Mouse (Mus musculus) urinary bladder, postnatal 25 days (tissue): Measurements from ENCODE around the gene Gm20532.
A peak's percentile ranks its signal among the peaks of the same experiment; 100 is the strongest.

Source experiments
- DNase-seq: peaks from one replicate; pipeline ENCODE4 v3.0.0; 2022; ENCODE audit warnings: low spot score

Gm20532 gene

DNA sequence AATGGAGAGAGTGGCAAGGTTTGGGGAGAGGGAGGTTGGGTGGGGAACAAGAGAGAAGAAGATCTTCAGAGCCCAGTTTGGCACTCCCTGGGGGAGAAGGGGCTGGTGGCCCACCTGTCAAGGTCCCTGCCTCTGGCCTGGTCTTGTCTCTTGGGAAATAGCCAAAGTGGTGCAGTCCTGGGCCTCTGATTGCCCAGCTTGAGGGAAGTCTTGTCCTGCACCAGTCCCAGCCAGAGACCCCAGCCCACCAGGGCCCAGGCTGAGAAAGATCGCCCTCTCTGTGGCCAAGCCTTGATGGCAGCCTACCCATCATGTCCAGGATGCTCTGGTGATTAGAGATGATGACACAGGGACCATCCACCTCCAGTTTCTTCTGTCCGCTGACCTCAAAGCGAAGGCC is 10.5 kb downstream of the Gm20532 start:
- DNase-seq: no peak

DNA sequence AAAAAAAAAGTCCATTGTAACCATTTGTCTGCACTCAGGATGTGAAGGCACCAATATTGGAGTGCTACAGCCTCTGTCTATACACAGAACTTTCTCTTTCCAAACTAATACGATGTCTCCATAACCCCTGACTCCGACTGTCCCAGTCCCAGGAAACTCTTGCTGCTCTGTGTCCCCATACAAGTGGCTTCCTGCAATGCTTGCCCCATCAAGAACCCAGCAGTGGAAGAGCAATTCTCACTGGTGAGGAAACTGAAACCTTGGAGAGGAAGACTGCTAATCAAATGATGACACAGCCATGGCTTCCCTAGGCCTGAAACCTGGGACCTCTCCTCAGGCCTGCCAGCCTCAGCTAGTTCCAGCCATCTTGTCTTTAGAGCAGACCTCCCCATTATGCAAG is 11.4 kb downstream of the Gm20532 start:
- DNase-seq: no peak

DNA sequence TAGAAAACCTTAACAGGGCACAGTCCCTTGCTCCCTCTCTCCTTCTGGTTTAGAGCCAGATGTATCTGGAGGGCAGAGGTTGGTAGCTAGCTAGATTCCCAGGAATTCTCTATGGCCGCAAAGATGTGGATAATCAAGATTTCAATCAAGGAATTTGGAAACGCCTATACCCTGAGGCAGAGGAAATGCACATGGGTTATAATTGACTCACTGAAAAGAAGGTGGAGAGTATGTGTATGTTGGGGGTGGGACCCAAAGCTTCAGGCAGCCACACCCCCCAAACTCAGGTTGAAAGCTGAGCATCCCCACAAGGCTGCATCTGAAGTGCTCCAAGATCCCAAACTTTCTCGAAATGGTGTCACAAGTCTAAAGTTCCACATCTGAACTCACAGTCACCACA is 12.0 kb downstream of the Gm20532 start:
- DNase-seq: no peak

DNA sequence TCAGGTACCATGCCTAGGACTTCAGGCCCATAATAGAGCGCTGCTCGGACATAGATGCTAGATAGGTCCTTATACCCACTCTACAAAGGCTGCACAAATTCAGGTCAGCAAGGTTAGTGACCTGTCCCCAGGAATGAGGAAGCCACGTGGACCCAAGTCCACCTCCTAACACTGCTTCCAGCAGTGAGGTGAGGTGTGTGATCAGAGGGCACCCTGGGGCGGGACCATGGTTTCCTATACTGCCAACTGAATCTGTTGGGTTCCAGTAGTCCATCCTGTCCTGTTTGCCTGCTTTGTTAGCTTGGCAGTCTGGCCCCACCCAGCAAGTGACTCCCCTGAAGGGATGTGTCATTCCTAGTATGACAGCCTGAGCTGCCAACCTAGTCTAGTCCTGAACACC is 13.5 kb downstream of the Gm20532 start:
- DNase-seq: no peak

DNA sequence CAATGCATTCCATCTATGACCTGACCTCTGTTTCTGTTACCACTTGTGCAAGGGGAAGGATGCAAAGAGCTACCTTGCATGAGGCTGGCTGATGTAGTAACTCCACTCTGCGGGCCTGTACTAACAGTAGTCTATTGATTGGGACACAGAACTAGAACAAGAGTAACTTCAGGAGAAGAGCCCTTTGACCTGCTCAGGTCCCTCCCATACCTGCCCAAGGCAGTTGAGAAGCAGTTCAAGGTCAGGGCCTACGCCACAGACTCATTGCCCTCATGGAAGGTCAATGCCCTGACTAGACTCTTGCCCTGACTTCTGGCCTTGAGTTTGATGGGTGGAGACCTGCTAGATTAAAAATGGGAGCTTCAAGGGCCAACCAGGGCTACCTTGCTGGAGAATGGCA is 14.2 kb downstream of the Gm20532 start:
- DNase-seq: no peak

DNA sequence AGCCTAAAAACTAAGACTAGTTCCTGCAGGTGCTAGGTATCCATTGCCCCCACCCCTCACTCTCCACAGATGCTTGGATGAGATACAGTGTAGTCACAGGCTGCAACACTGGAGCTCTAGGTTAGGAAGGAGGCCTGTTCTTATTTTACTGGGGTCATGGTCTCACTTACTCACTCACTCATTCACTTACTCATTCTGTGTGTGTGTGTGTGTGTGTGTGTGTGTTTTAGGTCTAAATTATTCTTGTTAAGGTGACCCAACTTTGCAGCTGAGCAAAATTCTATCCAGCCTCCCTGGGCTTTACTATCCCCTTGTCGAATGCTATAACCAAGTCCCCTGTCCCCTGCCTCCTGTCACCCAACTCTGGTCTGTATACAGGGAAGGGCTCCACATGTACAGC is 15.2 kb downstream of the Gm20532 start:
- DNase-seq: no peak

DNA sequence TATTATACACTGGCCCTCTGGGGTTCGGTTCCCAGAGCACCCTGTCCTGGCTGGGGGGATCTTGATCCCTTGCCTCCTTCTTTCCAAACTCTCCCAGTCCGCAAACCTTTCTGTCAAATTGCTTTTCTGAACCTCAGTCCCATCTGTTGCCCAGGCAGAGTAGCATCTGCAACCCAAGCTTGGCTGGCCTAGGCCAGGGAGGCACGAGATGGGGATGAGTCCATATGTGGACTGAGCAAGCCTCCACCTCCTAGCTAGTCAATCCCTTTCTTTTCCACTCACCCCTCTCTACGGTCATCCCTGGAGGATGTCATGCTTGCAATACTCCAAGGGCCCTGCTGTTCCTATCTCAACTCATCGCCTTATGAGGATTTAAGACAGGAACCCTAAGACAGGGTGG is 16.2 kb downstream of the Gm20532 start:
- DNase-seq: no peak

DNA sequence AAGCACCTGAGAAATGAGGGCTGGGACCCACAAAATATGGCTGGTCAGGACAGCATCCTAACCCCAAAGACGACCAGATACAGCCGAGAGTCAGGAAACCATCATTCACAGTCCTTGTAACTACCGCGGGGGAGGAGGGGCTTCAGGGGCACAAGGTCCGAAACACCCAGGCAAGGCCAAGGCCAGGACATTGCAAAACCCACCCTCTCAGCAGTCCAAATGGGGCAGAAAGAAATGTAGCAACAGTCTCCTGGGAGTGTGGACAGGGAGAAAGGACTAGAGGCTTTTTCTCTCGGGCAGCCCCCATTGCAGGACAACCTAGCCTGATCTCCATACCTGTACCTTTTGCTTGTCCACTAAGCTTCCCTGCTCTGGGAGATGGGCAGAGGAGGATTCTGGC is 16.7 kb downstream of the Gm20532 start:
- DNase-seq: no peak

DNA sequence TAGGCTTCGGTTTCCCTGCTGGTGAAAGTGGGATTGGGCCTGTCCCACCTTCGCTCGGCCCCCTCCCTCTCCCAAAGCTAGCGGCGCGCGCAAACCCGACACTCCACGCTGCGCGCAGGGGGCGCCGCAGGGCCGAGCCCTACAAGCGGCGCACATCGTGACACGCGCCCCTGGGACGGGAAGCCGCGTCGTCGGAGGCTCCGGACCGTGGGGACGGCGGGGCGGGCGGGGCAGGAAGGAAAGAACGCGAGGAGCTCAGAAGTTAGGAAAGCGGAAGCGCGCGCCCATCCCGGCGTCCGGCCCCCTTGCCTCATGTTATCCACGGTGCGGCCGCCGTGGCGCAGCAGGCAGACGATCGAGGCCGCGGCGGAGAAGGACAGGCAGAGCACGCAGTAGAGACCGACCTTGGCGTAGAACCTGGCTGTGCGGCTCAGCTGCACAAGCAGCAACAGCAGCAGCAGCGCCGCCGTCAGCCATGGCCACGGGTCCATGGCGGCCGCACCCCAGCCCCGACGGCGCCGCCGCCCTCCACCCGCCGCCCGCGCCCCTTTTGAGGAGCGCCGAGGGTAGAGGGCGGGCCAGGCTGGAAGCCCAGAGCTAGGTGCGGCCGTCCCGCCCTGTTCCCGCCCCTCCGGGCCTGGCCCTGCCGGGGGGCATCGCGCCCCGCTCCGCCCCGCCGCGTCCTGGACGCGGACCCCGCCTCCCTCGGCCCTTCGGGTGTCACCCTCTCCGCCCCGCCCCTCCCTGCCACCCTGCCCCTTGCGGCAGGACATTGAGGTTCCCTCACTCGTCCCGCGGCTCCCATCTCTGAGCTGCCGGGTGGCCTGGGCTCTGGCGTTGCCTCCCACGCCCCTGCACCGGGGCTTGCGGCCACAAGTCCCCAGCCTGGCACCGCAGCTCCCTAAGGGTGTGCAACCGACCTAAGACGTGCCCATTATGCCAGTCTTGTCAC is 17.6 kb downstream of the Gm20532 start, which contains the start of gene Agpat2:
TSS of gene Agpat2 (minus strand) at position 698 of the 952 bp plus-strand sequence.
- DNase-seq: peak; percentile 75

DNA sequence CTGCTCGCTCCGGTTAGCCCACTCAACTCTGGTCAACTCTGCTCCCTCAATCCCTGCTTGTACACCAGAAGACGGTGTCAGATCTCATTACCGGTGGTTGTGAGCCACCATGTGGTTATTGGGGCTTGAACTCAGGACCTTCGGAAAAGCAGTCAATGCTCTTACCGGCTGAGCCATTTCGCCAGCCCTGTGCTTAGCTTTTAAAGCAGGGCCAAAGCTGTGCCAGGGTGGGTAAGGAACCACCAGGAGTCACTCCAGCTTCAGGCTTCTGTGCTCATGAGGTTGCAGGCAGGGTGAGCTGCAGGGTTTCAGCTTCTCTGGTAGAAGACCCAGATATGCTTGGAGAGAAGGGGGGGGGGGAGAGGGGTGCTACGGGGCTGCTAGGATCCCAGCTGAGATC is 18.9 kb downstream of the Gm20532 start:
- DNase-seq: no peak

DNA sequence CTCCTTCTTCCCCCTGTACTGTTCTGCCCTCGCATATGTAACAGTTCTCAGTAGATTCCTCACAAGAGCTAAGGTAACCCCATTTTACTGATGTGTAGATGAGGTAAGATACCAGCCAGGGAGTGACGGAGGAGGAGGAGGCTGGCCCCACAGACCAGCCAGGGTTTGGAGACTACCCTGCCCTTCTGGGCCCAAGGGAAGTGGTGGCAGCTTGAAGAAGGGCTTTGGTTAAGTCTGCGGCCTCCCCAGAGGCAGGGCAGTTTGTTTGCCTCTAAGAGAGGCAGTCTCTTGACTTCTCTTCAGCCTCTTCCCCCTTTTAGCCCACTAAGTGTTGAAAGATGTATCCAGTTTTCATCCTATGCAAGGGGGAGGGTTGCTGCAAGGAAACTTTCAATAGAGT is 20.1 kb downstream of the Gm20532 start:
- DNase-seq: no peak

DNA sequence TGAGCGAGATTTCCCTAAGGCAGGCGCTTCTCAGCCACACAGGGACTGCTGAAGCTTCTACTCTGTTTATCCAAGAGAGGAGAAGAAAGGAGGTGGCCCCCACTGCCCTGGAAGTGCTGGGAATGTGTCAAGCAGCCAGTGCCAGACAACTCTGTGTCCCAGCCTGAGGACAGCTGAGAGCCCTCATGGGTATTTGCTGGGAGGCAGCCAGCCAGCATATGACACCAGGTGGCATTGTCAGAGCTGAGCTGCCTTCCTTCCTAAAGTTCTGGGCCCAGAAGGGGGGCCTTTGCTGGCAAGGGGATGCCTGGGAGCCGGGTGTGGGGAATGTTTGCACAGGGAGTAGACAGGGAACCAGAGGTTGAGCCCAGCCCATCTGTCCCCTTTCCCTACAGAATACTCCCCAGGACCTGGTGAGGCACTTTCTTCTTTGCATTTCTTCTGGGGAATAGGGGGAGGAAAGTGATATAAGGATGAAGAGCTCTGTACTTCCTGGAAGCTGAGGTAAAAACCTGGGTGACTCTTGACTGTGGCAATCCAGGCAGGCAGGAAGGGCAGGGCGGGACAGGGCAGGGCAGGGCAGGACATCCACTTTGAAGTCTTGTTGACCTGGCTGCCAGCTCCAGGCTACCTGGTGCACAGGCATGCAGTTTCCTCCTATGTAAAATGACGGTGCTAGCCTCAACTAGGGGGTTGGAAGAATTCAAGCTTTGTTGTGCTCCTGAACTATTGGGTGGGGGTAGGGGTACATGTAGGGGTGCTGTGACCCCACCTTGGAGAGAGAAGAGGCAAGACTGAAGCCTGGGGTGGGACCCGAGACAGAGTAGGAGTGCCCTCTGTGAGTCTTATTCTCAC is 20.8 kb downstream of the Gm20532 start:
- DNase-seq: no peak

DNA sequence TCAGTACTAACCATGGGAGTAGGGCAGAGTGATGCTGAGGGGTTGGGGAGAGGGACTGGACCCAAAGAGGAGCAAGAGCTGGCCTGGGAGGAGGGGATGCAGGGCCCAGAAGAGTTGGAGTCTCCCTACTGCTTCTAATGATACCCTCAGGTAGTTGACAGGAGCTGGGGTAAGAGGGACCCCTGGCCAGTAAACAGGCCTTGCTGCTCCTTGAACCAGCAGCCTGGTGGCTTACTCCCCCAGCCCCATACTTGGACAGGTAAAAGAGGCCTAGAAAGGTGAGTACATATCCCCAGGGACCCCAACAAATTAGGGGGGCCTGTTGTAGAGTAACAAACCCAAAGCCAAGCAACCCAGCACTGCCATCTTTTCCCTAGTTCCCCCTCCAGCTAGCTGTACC is 22.3 kb downstream of the Gm20532 start:
- no peak for DNase-seq

DNA sequence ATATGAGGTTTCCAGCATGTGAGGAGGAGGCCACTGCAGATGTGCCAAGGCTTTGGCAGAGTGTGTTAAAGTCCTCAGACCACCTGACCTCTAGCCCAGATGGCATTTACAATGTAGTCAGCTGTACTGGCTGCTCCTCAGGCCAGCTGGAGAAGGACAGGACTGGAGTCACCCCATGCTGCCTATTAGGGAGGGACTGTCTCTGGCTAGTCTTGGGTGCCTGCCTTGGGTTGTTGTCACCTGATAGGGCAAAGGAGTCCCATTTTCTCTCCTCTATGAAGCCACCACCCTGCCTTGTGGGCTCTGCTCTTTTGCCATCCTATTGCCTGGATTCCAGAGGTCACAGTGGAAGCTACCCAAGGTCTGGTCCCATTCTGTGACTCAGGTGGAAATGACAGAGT is 22.8 kb downstream of the Gm20532 start:
- DNase-seq: no peak

DNA sequence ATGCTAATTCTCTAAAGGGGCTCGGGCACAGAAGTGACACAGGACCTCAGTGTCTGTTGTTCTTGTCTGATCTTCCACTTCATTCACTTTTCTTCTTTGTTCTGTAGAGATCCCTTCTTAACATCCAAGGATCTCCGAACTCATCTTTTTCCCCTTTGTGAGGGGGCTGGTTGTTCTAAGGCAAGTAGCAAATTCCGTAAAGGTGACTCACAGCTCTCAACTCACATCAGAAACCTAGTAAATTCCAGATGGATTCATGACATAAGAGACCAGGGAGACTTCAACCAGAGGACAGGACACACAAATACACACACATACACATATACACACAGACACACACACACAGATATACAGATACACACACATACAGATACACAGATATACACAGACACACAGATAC is 24.1 kb downstream of the Gm20532 start:
- DNase-seq: no peak

DNA sequence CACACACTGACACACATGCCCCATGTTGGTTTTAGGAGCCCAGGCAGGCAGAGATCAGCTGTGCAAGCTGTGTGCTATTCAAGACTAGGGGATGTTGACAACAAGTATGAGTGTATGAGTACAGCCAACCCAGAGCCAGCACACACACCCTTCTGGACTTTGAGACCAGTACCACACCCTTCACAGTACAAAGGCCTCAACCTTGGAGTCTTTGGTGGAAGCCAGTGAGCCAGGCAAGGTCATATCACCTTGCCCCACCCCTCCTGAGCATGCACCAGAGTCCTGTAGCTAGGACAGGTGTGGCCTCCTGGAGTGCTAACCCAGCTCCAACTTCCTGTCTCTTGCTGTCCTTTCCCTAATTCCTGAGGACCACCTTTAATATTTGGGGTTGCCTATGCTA is 24.6 kb downstream of the Gm20532 start:
- no peak for DNase-seq

DNA sequence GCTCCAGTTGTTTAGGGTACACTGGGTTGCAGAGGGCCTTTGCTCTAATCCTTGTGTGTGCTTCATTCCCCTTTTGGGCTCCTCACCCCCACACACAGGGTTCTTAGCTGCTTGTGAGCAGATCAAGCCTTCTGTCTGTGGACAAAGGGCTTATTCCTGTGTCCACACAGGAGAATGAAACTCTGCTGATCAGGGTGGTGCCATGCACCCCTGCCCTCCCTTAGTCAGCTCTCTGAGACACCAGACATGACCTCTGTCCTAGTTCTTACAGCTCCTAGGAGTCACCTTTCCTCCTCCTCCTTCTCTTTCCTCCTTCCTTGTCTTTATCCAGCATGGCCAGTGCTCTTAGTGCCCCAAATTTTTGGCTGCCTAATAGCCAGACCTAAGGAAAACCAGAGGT is 25.5 kb downstream of the Gm20532 start:
- no peak for DNase-seq

DNA sequence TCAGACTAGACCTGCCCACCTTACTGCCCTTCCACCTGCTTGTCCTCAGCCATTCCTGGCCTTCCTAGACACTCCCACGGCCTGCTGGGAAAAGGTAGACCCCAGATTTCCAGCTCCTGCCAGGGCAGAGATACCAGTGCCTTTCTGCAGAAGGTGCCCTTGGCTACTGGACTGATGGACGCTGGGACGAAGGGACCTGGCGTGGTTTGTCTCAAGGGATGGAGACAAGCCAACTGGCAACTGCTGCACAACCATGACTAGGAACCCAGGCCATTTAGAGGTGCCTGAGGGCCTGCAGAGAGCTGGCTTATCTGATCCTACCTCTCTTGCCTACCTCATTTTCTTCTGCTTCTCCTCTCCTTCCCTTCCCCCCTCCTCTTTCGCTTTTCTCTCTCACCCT is 28.5 kb downstream of the Gm20532 start:
- no peak for DNase-seq

DNA sequence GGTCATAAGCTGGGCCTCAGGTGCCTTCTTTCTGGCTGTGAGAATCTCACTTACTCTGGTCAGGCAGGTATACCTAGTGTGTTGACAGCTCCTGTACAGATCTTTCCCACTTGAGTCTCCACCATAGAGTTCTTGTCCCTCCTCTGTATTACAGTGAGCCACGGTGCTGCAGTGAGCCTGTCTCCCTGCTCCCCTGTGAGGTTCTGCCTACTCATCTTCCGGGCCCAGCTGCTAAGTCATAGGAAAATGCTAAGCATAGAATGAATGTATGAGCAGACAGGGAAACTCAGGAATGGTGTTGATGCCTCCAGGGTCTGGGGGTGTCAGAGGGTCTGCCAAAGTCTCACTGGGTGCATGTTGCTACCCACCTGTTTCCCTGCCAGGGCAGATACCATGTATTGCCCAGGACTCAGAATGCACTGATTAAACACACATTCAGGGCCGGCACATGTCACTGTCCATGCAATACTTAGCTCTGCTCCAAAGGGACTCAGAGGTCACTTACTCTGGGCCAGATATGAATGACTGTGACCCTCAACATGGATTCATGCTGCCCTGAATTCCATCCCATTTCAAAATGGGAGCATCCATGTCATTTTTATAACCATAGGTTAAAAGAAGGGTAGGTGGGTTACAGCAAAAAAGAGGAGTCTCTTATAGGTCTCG is 29.2 kb downstream of the Gm20532 start:
- no peak for DNase-seq

DNA sequence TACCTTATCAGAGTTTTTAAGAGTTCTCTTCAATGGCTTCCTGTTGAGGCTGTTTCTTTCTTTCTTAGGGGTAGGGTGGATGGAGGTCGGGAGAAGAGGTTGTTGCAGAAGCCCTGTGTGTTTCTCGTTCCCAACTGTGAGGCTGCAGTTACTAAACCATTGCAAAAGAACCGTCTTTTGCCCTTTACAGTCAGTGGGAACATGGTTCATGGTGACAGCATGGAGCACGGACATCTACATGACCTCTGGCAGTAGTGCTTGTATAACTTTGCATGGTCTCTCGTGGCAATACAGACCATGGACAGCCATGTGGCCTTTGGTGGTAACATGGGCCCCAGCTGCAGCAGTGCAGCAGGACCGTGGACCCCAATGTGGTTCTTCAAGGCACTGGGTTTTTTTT is 30.9 kb downstream of the Gm20532 start:
- DNase-seq: no peak

DNA sequence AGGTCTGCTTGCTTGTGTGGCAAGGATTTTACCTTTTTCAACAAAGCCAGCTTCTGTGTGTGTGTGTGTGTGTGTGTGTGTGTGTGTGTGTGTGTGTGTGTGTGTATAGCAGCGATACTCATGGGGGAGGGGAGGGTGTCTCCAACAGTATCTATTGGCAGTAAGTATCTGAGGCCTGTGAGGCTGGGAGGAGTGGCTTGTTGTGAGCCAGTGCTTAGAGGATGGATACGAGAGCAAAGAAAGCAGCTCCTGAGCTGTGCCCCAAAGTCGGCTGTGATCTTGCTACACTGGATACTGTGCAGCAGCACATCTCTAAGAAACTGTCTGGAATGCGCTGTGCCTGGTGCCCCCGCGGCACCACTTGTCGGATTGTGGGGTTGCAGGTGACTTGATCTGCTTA is 31.5 kb downstream of the Gm20532 start:
- no peak for DNase-seq

DNA sequence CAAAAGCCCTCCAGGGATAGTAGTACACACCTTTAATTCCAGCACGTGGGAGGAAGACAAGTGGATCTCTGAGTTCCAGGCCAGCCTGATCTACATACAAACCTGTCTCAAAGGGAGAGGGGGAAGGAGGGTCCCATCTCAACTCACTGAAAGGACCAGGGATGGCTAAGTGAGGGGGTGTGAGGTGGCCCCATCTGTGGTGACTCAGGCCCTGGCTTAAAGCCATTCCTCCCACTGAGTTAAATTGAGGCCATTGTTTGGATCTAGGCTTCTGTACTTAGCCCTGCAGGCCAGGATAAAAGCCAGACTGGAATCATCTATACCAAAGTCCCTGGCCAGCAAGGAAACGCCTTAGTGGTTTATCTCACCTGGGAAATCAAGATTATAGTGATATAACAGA is 34.8 kb downstream of the Gm20532 start:
- no peak for DNase-seq

DNA sequence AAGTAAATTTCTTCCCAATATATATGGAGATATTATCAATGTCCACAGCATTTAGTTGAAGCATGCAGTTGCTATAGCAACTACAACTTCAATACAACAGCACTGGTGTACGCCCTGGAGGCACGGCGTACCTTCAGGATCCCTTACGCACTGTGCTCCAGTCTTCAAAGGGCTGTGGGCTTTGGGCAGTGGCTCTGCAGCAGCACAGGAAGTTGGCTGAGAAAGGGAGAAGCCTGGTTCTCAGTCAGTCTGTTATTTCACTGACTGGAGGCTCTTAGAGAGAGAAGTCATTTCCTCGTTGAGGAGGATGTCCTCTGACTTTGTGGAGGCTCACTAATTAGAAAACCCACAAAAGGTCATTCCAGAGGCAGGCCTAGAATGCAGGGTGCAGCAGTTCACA is 36.5 kb downstream of the Gm20532 start:
- DNase-seq: no peak
